Mouse (Mus musculus) spleen, adult 12 weeks (tissue): Measurements from ENCODE around the gene Rwdd4a.

Experiments used
- DNase-seq: peaks from one replicate; pipeline ENCODE4 v3.0.0; 2022; ENCODE audit warnings: low spot score

The Rwdd4a gene

GRCm38 (mm10) chr8:47533344-47534125 is at the start of gene Rwdd4a, which contains the start of gene Trappc11:
Gene Rwdd4a (plus strand): TSS chr8:47533664.
Gene Trappc11 (minus strand): TSS chr8:47533470.
- DNase-seq = peak; percentile 93

DNA sequence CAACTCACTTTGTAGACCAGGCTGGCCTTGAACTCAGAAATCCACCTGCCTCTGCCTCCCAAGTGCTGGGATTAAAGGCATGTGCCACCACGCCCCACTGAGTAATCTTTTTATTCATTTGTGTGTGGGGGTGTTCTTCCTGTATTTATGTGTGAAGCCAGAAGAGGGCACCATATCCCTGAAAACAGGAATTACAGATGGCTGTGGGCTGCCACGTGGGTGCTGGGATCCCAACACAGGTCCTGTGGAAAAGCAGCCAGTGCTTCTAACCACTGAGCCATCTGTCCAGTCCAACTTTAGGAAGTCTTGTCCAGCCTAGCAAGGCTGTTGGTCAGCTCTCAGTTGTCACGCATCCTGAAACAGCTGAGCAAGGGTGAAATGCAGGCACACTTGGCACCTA is 46.2 kb upstream of the Rwdd4a start:
- no peak for DNase-seq

DNA sequence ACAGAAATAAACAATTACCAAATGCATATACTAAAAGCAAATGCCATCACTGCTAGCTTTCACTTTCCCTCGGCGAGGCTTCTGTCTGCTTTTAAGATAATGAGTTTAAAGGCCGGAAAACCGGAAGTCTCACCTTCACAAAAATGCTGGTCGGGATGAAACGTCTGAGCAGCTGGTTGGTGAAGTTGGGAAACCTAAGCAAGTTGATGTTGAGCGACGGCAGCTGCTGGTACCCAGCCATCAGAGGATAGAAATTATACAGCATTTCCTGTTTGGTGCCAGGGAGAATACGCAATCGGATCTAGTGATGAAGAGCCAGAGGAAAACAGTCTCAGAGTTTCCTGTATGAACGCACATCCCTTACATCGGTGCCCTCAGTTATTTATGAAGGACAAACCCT is 40.4 kb upstream of the Rwdd4a start:
- no peak for DNase-seq

- DNase-seq = no peak
Observed at GRCm38 (mm10) chr8:47494602-47495153, 38.8 kb upstream of the Rwdd4a start.

- DNase-seq = no peak
Observed at GRCm38 (mm10) chr8:47495428-47495827, 38.0 kb upstream of the Rwdd4a start.

- no peak for DNase-seq
Observed at GRCm38 (mm10) chr8:47501994-47502393, 31.5 kb upstream of the Rwdd4a start.

GRCm38 (mm10) chr8:47502546-47502945 is 30.9 kb upstream of the Rwdd4a start:
- no peak for DNase-seq

DNA sequence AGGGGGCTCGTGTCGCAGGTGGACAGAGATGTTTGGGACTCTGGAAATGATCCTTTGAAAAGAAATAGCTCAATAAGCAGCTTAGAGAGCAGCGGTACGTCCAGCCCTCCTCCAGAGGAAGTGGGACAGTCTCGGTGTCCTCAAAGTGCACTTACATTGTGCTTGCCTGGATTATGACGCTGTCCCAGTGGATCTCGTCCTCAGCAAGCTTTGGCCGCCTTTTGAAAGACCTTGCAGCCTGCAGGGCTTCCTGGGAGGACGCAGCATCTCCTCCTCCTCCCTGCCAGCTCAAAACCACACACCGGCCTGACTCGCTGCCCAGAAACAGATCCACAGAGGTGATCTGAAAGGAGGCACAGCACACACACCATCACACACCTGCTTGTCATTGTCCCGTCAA is 28.0 kb upstream of the Rwdd4a start:
- no peak for DNase-seq

GRCm38 (mm10) chr8:47510930-47511329 is 22.5 kb upstream of the Rwdd4a start:
- no peak for DNase-seq

- DNase-seq = no peak
Observed at GRCm38 (mm10) chr8:47513601-47514000, 19.9 kb upstream of the Rwdd4a start.

DNA sequence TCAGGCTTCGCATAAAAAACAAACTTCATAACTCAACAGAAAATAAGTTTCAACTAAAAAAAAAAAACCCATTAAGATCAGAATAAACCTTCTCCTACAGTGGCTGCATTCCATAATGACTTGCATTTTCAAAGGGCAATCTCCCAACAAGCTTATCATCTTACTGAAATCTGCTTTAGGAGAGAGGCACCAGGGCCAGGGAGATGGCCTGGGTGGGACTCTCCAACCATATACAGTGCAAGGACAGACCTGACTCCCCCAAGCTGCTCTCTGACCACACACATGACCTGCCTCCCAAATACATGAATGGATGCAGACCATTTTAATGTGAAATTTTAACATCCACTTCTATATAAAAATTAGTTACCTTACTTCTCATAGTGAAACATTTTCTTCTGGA is 5.4 kb upstream of the Rwdd4a start:
- DNase-seq = no peak

GRCm38 (mm10) chr8:47538323-47538722 is 4.9 kb downstream of the Rwdd4a start:
- no peak for DNase-seq

DNA sequence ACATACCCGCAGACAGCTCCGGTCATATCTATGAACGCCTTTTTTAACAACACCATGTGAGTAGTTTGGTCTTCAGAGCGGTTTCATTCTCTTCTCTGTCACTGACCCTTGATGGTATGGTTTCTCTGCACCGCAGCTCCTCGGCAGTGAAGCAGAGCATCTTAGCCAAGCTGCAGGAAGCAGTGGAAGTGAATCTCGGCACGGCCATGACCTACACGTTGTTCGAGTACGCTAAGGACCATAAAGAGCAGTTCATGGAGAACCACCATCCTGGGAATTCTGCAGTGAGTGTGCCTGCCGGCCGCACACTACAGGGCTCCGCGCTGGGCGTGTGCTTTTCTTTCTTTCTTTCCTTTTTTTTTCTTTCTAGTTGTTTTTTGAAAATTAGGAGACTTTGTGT is 9.3 kb downstream of the Rwdd4a start:
- no peak for DNase-seq

DNA sequence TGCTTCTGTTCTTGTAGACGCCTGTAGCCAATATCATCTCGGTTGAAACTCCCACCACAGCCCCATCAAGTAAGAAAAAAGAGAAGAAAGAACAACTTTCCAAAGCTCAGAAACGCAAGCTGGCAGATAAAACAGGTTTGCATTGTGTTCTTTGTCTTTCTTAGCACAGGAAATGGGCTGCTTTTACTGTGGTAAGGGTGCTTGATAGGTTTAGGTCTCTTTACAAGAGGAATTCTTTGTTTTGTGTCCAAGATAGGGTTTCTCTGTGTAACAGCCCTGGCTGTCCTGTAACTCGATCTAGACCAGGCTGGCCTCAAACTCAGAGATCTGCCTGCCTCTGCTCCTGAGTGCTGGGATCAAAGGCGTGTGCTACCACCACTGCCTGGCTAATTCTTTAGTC is 10.6 kb downstream of the Rwdd4a start:
- no peak for DNase-seq

DNA sequence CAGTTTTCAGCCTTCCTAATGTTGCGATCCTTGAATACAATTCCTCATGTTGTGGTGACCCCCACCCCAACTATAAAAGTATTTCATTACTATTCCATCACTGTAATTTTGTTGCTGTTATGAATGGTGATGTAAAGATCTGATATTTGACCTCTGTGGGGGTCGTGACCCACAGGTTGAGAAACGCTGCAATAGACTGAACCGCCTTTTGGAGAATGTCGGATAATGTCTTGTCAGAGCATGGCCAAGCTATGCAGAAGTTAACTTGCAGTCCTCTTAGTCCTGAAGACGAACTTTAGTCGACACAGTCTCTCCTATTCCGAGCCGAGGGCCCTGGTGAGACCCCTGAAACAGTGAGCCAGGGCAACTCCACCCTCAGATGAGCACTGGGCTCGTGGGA is 13.6 kb downstream of the Rwdd4a start:
- DNase-seq = no peak

DNA sequence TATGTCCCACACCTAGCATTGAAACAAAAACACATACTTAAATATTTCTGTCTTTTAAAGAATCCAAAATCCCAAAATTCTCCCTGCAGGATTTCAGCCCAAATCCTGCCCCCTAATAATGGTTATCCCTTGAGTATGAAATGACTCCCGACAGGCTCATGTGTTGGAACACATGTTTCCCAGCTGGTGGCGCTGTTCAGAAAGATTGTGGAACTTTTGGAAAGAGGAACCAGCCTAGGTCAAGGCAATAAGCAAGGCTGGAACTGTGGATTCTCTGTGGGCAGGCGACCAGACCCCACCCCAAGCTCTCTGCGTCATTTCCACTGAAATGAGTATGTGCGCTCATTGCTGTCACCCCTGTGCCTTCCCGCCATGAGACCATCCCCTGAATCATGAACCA is 20.1 kb downstream of the Rwdd4a start:
- no peak for DNase-seq

GRCm38 (mm10) chr8:47556446-47556845 is 23.0 kb downstream of the Rwdd4a start:
- no peak for DNase-seq

- no peak for DNase-seq
Observed at GRCm38 (mm10) chr8:47558274-47558673, 24.8 kb downstream of the Rwdd4a start.

DNA sequence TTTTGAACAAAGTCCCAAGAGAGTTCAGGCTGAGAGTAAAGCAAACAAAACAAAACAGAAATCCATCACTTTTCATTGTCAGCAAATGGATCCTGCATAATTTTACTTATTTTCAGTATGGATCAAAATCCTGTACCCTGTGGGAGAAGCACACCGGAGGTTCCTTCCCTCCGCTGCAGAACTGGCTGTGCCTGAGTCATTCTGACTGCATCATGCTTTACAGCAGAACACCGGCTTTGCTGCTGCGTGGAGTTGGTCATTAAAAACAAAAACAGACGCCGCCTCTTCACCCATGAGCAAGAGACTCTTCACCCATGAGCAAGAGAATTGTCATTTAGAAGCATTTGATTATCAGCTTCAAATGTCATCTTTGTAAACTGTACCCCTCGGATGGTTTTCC is 27.3 kb downstream of the Rwdd4a start:
- DNase-seq = no peak

DNA sequence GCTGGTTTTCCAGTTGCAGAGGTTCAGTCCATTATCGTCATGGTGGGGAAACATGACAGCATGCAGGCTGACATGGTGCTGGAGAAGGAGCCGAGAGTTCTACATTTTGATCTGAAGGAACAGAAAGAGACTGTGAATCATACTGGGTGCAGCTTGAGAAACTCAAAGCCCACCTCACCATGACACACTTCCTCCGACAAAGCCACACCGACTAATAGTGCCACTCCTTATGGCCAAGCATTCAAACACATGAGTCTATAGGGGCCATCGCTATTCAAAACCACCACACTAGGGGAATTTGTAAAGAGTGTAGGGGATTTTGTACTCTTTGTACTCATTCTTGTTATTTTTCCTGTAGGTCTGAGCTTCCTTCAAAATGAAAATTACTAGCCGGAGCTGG is 33.1 kb downstream of the Rwdd4a start:
- DNase-seq = no peak

GRCm38 (mm10) chr8:47568098-47568497 is 34.6 kb downstream of the Rwdd4a start:
- no peak for DNase-seq

DNA sequence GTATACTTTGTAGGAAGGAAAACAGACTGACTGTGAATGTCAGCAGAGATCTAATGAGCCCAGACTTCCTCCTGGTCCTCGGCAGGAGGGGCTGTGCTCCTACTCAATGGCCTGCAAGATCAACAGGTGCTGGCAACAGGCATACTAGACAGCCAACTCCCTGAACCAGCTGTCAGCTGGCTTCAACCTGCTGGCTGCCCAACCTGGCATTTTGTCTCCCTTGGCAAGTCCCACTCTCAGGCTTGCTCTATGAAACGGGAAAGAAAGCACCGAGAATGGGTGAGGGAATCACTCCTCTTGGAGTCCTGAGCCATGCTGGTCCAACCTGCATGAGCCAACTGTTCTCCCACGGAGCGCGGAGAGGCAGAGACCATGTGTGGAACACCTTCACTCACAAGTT is 36.7 kb downstream of the Rwdd4a start:
- no peak for DNase-seq

DNA sequence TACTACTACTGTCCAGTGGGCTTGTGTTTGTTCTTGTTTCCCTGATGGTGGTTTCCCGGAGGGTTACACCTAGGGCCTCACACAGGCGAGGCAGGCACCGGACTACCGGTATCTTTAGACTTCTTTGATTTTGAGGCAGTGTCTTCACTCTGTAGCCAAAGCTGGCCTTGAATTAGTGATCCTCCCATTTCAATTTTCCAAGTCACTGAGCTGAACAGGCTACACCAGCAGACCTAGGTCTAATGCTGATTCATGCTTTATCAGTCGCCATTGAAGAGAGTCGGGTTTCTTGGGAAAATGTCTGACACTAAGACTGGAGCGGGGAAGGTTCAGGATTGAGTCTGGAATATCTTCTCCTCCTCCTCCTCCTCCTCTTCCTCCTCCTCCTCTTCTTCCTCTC is 40.0 kb downstream of the Rwdd4a start:
- no peak for DNase-seq

- DNase-seq = no peak
Observed at GRCm38 (mm10) chr8:47581454-47581853, 48.0 kb downstream of the Rwdd4a start.
